Mouse (Mus musculus) heart, embryonic 11.5 days (tissue): ENCODE measurements around the gene Zfp235. TPM values are rescaled to one million over a fixed set of nuclear protein-coding genes. Genes with fewer than 3 reads are reported as not detected.

Experiments used
- ATAC-seq: fragments of 200-750 bp; cut with Nextera tagmentation; replicated peaks from 2 replicates; pipeline ENCODE4 v1.8.0; 2017; ENCODE audit warnings: moderate library complexity; ENCODE audit not compliant: insufficient number of reproducible peaks, low FRiP score, low TSS enrichment
- H3K27ac ChIP-seq: fragments of 300-500 bp; sonication (generic); 2 replicates; pipeline ENCODE4 v1.5.1; 2014; ENCODE audit warnings: mild to moderate bottlenecking, low read depth, low read length
- H3K27me3 ChIP-seq: fragments of 300-500 bp; sonication (generic); 2 replicates; pipeline ENCODE4 v1.6.1; 2014; ENCODE audit warnings: mild to moderate bottlenecking, low read length, mixed read lengths; ENCODE audit not compliant: control insufficient read depth, insufficient read depth
- H3K36me3 ChIP-seq: fragments of 300-500 bp; sonication (generic); 2 replicates; pipeline ENCODE4 v1.6.1; 2014; ENCODE audit warnings: mild to moderate bottlenecking, low read length, moderate library complexity, mixed read lengths; ENCODE audit not compliant: control insufficient read depth, insufficient read depth
- H3K4me1 ChIP-seq: fragments of 300-500 bp; sonication (generic); 2 replicates; pipeline ENCODE4 v1.6.1; 2014; ENCODE audit warnings: low read length; ENCODE audit not compliant: control insufficient read depth, insufficient read depth
- H3K4me2 ChIP-seq: fragments of 300-500 bp; sonication (generic); 2 replicates; pipeline ENCODE4 v1.6.1; 2014; ENCODE audit warnings: mild to moderate bottlenecking, moderate library complexity
- H3K4me3 ChIP-seq: fragments of 300-500 bp; sonication (generic); 2 replicates; pipeline ENCODE4 v1.5.1; 2014; ENCODE audit warnings: low read depth, low read length
- H3K9ac ChIP-seq: fragments of 300-500 bp; sonication (generic); 2 replicates; pipeline ENCODE4 v1.6.1; 2014; ENCODE audit warnings: mild to moderate bottlenecking, low read depth, low read length, moderate library complexity
- H3K9me3 ChIP-seq: fragments of 300-500 bp; sonication (generic); replicated peaks from 2 replicates; pipeline ENCODE4 v1.6.1; 2016; ENCODE audit warnings: low read length; ENCODE audit not compliant: control insufficient read depth
- WGBS: fragments of 180-500 bp; shearing (Covaris S2); extraction: QIAGEN DNeasy Blood & Tissue Kit; methylation state at CpG from one replicate; pipeline ENCODE4 v1.1.7; 2014; ENCODE audit not compliant: insufficient replicate concordance; 5-methylcytosine and 5-hydroxymethylcytosine counted together
- polyA plus RNA-seq: library from polyadenylated mRNA; unstranded; fragments of >200 nt; fragmentation: Nextera tagmentation; extraction: Ambion mirVana; gene quantifications from 2 replicates; pipeline ENCODE4 v1.2.1, GENCODE M21; 2014

The Zfp235 gene
- polyA plus RNA-seq, 1 experiment from 2014 or later: 7.7 TPM

DNA sequence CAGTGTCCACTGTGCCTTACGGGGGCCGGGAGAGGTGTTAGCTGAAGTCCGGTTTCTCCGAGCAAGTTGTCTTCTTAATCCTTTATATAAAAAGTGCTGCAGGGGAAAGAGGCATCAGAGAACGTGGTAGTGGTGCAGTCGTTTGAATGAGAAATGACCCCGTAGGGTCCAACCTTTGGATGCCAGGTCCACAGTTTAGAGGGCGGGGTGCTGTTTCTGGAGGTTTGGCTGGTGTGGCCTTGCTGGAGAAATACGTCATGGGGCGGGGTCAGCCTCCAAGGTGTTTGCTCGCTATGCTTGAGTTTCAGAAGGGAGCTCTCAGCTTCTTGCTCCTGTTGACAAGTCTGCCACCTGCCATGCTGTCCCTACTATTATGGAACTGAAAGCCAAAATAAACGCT, 21.0 kb upstream of the Zfp235 start:
- H3K36me3 ChIP-seq: peaks cover 7% of the 10 kb centered on the region
- 0 out of 2 replicates have a peak, but pooled peaks have one; percentile 32 for ATAC-seq
- 19% methylated on average over 12 of the region's 12 CpGs for WGBS
- H3K27me3 ChIP-seq: no peaks in the 10 kb centered on the region
- H3K9me3 ChIP-seq: peaks cover 8% of the 10 kb centered on the region; the same call in 1 of the 2 replicates
- peak overlapping the region; percentile 65 for H3K27ac ChIP-seq
- H3K9ac ChIP-seq: peak overlapping the region; percentile 83
- peak overlapping the region; percentile 80 for H3K4me2 ChIP-seq
- peak overlapping the region; percentile 66 for H3K4me3 ChIP-seq
- H3K4me1 ChIP-seq: no peaks in the 10 kb centered on the region; the same call in 1 of the 2 replicates

DNA sequence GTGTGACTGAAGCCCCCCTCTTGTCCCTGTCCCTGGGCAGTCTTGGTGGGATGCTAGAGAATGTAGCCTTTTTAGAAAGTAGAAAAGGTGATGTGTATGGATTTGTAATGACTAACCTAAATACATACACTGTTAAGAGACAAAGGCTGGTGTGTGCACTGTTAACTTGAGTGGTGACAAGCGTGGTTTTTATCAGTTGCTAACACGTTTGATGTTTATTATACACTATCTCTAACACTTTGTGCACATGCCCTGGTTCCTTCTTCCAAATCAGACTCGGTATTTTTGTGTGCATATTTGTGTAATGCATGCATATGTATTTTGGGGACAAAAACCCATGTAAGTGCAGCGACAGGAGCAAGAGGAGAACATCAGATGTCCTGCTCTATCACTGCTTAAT, 17.3 kb upstream of the Zfp235 start:
- Histone ChIP-seq H3K9me3 (no peaks in the 10 kb centered on the region), H3K4me1 (no peaks in the 10 kb centered on the region; the same call in 1 of the 2 replicates), H3K9ac (no peak overlapping the region), H3K27ac (no peak overlapping the region), H3K27me3 (no peaks in the 10 kb centered on the region), H3K36me3 (no peaks in the 10 kb centered on the region), H3K4me3 (no peak overlapping the region), H3K4me2 (no peak overlapping the region)
- 71% methylated on average over 4 of the region's 4 CpGs for WGBS
- ATAC-seq: no peak

DNA sequence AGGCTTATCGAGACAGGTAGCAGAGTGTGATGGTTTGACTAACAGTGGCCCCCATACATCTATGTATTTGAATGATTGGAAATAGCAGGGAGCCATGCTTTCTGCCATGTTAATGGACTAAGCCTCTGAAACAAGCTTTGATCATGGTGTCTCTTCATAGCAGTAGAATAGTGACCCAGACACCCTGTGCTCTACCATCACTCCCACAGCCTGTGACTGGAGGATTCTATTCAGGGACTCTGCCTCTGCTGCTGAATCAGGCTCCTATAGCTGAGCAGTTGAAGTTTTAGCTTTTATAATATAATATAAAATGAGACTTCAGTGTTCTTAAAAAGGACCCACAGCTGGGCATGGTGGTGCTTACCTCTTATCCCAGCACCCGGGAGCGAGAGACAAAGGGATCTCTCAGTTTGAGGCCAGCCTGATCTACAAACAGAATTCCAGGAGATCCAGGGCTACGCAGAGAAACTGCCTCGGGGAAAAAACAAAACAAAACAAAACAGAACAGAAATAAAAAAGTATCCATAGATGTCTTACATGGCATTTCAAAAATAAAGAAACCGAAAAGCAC, 459 bp upstream of the Zfp235 start:
- no peak for ATAC-seq
- Histone ChIP-seq H3K4me2 (peak overlapping the region; percentile 81), H3K27ac (no peak overlapping the region), H3K36me3 (peaks cover 4% of the 10 kb centered on the region; the same call in 1 of the 2 replicates), H3K9me3 (no peaks in the 10 kb centered on the region), H3K4me3 (peak overlapping the region; percentile 77), H3K4me1 (0 out of 2 replicates have a peak, but pooled peaks cover 3% of the 10 kb centered on the region), H3K9ac (peak overlapping the region; percentile 82), H3K27me3 (no peaks in the 10 kb centered on the region)
- 21% methylated on average over 6 of the region's 6 CpGs for WGBS

DNA sequence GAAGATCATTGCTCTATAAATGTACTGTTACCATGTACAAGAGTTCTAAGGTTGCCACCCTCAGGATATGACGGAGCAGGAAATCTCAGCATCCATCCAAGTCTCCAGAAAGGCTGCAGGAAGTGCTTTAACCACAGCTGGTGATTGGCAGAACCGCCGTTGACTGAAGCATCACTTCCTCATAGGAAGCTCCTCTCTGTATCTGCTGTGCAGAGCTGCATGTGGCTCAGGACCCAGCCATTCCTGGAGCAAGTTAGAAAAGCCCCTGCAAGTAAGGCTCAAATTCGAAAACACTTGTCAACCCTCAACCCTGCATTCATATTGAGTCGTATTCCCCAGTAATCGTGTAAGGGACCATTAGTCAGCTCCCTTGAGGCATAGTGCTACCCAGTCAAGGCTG, 8.6 kb downstream of the Zfp235 start:
- peaks cover 27% of the 10 kb centered on the region for H3K36me3 ChIP-seq
- no peaks in the 10 kb centered on the region for H3K27me3 ChIP-seq
- H3K9ac ChIP-seq: no peak overlapping the region
- WGBS: 89% methylated on average over 6 of the region's 6 CpGs
- no peak overlapping the region for H3K27ac ChIP-seq
- H3K4me2 ChIP-seq: no peak overlapping the region
- no peak overlapping the region for H3K4me3 ChIP-seq
- ATAC-seq: no peak
- H3K4me1 ChIP-seq: no peaks in the 10 kb centered on the region
- H3K9me3 ChIP-seq: peaks cover 6% of the 10 kb centered on the region; the same call in 1 of the 2 replicates

DNA sequence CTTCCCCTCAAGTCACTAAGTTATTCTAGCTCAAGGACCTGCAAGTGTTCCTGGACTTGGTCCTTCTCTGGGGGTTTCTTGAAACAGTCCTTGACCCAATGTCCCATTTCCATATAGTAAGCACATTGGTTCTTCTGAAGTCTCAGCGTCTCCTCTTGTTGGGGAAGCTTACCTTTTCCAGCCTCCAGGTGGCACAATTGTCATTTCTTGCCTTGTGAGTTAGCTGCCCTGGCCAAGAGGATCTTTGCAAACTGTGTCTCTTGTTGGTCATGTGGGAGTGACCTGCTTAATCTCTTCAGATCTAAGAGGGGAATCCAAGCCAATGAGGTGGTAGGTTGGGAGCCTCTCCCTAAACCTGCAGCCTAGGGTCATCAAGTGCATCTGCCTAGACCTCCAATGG, 19.3 kb downstream of the Zfp235 start:
- Histone ChIP-seq H3K36me3 (no peaks in the 10 kb centered on the region), H3K27ac (no peak overlapping the region), H3K4me3 (no peak overlapping the region), H3K4me2 (no peak overlapping the region), H3K9ac (no peak overlapping the region), H3K9me3 (no peaks in the 10 kb centered on the region; the same call in 1 of the 2 replicates), H3K4me1 (no peaks in the 10 kb centered on the region), H3K27me3 (no peaks in the 10 kb centered on the region)
- no peak for ATAC-seq
- 3% methylated on average over 1 of the region's 1 CpGs for WGBS

DNA sequence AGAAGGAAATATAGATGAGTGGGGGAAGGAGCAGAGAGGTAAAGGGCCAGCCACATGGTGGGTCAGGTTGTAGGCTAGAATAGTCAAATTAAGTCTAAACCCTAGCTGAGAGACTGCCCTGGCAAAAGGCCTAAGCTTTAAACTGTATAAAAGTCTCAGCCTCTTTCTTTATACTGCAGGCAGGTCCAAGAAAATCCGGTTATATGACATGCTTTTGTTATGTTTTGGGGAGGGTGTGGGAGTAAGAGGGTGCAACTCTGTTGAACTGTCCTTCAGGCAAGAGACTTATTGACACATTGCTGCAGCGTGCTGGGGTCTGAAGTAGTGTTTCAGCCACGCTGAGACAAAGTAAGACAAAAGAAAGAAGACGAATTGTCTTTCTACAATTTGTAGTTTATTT, 38.2 kb downstream of the Zfp235 start:
- ATAC-seq: no peak
- H3K4me2 ChIP-seq: no peak overlapping the region
- H3K9ac ChIP-seq: no peak overlapping the region
- no peak overlapping the region for H3K4me3 ChIP-seq
- H3K36me3 ChIP-seq: no peaks in the 10 kb centered on the region
- WGBS: 55% methylated on average over 4 of the region's 4 CpGs
- peaks cover 3% of the 10 kb centered on the region; the same call in 1 of the 2 replicates for H3K4me1 ChIP-seq
- H3K9me3 ChIP-seq: no peaks in the 10 kb centered on the region
- H3K27me3 ChIP-seq: no peaks in the 10 kb centered on the region
- no peak overlapping the region for H3K27ac ChIP-seq

DNA sequence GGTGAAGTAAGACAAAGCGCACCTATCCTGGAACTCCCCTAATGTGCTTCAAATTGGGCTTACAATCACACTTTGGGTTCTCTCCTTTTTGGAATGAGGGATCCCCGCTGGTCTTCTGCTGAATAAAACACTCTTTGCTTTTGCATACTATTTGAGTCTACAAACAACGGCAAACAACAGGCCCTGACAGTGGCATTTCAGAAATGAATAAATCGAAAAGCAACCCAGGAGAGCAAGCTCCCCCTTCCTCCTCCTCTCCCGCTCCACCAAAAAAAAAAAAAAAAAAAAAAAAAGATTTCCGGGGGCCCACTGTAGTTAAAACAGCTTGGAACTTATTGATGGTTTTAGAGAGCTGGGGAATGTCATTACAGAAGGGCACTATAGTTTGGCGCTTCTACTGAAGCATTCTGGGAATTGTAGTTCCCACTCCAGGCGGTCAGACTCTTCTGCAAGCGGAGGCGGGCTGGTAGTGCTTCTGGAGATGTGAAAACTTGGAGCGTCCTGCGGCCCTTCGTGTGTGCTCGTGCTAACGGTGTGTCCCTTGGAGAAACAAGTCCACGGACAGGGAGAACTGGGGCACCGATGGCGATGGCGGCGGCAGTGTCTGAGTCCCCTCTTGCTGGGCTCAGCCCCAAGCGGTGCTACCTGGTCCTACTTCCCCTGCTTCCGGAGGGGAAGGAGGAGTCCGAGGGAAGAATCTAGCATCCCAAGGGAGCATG, 40.8 kb downstream of the Zfp235 start, which contains the start of gene Zfp114:
Zfp114 (plus strand) TSS at position 443 of the 719 bp plus-strand sequence.
- H3K27me3 ChIP-seq: no peaks in the 10 kb centered on the region
- 13% methylated on average over 23 of the region's 23 CpGs for WGBS
- peak within 1 kb of the TSS; percentile 50 for H3K4me3 ChIP-seq
- no peak within 1 kb of the TSS for H3K27ac ChIP-seq
- ATAC-seq: peak; percentile 72; the same call in 1 of the 2 replicates
- no peaks in the 10 kb centered on the region for H3K9me3 ChIP-seq
- no peaks in the 10 kb centered on the region for H3K36me3 ChIP-seq
- H3K4me2 ChIP-seq: peak within 1 kb of the TSS; percentile 52
- H3K4me1 ChIP-seq: peaks cover 8% of the 10 kb centered on the region; the same call in 1 of the 2 replicates
- peak within 1 kb of the TSS; percentile 53 for H3K9ac ChIP-seq

DNA sequence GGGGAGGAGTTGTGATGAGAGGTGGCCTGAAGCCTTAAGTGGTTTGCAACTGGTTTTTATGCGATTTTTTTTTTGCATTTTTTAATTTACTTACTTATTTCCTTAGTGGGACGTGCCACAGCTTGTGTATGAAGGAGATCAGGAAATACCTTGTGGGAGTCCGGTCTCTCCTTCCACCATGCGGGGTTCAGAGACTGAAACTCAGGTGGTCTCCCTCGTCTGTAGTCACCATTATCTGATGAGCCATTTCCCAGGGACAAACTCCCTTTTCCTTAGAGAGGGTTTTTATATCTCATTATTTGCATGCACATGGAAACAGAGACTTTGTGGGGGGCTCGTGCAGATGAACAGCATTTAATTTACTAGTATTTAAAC, 41.4 kb downstream of the Zfp235 start:
- Histone ChIP-seq H3K27ac (no peak overlapping the region), H3K4me2 (peak overlapping the region; percentile 52), H3K4me1 (peaks cover 8% of the 10 kb centered on the region; the same call in 1 of the 2 replicates), H3K9ac (peak overlapping the region; percentile 53), H3K4me3 (peak overlapping the region; percentile 50), H3K9me3 (no peaks in the 10 kb centered on the region), H3K27me3 (no peaks in the 10 kb centered on the region), H3K36me3 (no peaks in the 10 kb centered on the region)
- ATAC-seq: no peak
- 45% methylated on average over 6 of the region's 6 CpGs for WGBS
